Mouse (Mus musculus): ENCODE results near the gene Phf11a. TPM values are rescaled to one million over a fixed set of nuclear protein-coding genes. Genes with fewer than 3 reads are reported as not detected.
"Not testable (repeated sequence)": the region's sequence is repeated elsewhere in the genome, so short reads cannot be mapped to it uniquely, and the experiment has no call there.

Gene Phf11a
- not detected in 2 replicates for polyA plus RNA-seq (2016; fragmentation: Nextera tagmentation; extraction: Ambion mirVana)

- WGBS: 64% methylated on average over 1 of the region's 1 CpGs
- not testable (repeated sequence) for H3K4me2 ChIP-seq (replicated peaks); H3K36me3 ChIP-seq; H3K4me3 ChIP-seq; H3K27ac ChIP-seq (replicated peaks); H3K27me3 ChIP-seq; ATAC-seq (ENCODE audit: low FRiP score, low read depth); H3K9ac ChIP-seq (replicated peaks); H3K4me1 ChIP-seq; H3K9me3 ChIP-seq
Measured at GRCm38 (mm10) chr14:59297391-59297790, at the start of gene Phf11a. TSS of gene Phf11a (minus strand) at chr14:59297522.

DNA sequence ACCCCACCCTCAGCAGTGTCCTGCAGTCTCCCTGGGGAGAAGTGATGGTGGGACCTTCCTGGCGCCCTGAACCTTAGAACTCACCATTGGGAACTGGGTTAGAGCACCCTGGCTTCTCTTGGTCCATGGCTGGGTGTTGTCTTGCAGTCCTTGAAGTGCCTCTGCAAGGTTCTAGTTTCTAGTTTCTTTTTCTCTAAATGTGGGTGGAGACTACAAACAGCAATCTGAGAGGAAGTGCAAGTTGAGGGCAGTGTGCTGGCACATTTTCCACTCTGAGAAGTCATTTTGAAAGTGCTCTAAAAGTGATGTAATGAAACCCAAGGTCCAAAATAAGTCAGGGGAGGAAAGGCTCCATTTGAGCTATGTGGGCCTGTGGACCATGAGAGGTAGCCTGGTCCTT lies 43.9 kb upstream of the Phf11a start, which contains the start of gene Phf11b:
Phf11b (minus strand) TSS at position 163 of the 400 bp plus-strand sequence.
- H3K27me3 ChIP-seq; H3K36me3 ChIP-seq; ATAC-seq (ENCODE audit: low FRiP score, low read depth); H3K9me3 ChIP-seq; H3K4me2 ChIP-seq (replicated peaks); H3K4me1 ChIP-seq; H3K27ac ChIP-seq (replicated peaks); H3K4me3 ChIP-seq; H3K9ac ChIP-seq (replicated peaks): not testable (repeated sequence)
- WGBS: 68% methylated on average over 1 of the region's 1 CpGs

GRCm38 (mm10) chr14:59339541-59339940 lies 42.2 kb upstream of the Phf11a start:
- 83% methylated on average over 1 of the region's 1 CpGs for WGBS
- Histone ChIP-seq H3K9me3 (no peaks in the 10 kb centered on the region), H3K4me3 (no peak overlapping the region), H3K9ac (replicated peaks) (no peak overlapping the region), H3K36me3 (no peaks in the 10 kb centered on the region), H3K4me1 (no peaks in the 10 kb centered on the region), H3K27ac (replicated peaks) (no peak overlapping the region), H3K4me2 (replicated peaks) (no peak overlapping the region), H3K27me3 (no peaks in the 10 kb centered on the region)
- no peak for ATAC-seq (ENCODE audit: low FRiP score, low read depth)

- not testable (repeated sequence) for H3K4me3 ChIP-seq; H3K9me3 ChIP-seq; H3K4me1 ChIP-seq; H3K36me3 ChIP-seq; H3K9ac ChIP-seq (replicated peaks); H3K4me2 ChIP-seq (replicated peaks); ATAC-seq (ENCODE audit: low FRiP score, low read depth); H3K27ac ChIP-seq (replicated peaks); H3K27me3 ChIP-seq
- WGBS: 86% methylated on average over 3 of the region's 3 CpGs
Measured at GRCm38 (mm10) chr14:59336056-59336455, 38.7 kb upstream of the Phf11a start.

DNA sequence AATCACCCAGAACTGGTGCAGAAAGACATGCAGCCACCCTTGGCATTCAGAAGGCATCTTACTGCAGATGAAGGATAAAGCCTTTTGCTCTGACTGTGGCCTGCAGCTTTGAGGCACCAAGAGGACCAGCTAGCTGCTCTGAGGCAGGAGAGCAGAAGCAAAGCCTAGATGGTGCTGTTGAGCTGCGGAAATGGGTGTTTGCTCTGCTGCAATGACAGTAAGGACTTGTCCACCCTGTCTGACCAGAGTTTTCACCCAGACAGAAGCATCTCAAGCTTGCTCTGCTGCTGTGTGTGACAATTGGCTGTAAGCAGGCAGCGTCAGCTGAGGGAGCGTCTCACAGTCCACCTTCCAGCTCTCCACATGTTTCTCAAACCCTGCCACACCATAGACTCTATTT lies 33.2 kb upstream of the Phf11a start:
- not testable (repeated sequence) for H3K27ac ChIP-seq (replicated peaks)

DNA sequence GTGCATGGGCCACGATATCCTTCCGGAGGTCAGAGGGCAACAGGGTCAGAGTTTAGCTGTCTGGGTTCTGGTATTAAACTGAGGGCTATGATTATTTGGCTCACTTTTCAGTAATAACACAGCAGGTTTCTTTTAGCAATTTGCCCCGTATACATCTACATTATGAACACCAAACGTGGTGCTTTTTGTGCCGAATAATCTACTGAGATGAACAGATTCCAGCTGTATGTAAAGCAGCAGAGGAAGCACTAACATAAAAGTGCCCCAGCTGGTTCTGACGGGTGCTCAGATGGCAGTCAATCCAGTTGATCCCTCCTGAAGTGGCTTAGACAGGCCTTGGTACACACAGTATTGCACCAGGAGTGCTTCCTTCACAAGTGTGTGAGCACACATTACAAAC lies 22.6 kb upstream of the Phf11a start:
- H3K27ac ChIP-seq (replicated peaks); H3K36me3 ChIP-seq; H3K4me2 ChIP-seq (replicated peaks); H3K4me3 ChIP-seq; H3K9ac ChIP-seq (replicated peaks); H3K27me3 ChIP-seq; H3K4me1 ChIP-seq; ATAC-seq (ENCODE audit: low FRiP score, low read depth); H3K9me3 ChIP-seq: not testable (repeated sequence)
- 76% methylated on average over 6 of the region's 6 CpGs for WGBS

More for the DNA sequence above, 33.2 kb upstream of the Phf11a start:
- not testable (repeated sequence) for H3K36me3 ChIP-seq; H3K9me3 ChIP-seq; H3K9ac ChIP-seq (replicated peaks); H3K4me1 ChIP-seq; ATAC-seq (ENCODE audit: low FRiP score, low read depth); H3K27me3 ChIP-seq; H3K4me2 ChIP-seq (replicated peaks); H3K4me3 ChIP-seq
- 64% methylated on average over 3 of the region's 3 CpGs for WGBS

GRCm38 (mm10) chr14:59319036-59319435 lies 21.7 kb upstream of the Phf11a start:
- WGBS: 94% methylated on average over 3 of the region's 3 CpGs
- not testable (repeated sequence) for H3K9ac ChIP-seq (replicated peaks); H3K4me1 ChIP-seq; H3K27me3 ChIP-seq; H3K27ac ChIP-seq (replicated peaks); ATAC-seq (ENCODE audit: low FRiP score, low read depth); H3K9me3 ChIP-seq; H3K36me3 ChIP-seq; H3K4me3 ChIP-seq; H3K4me2 ChIP-seq (replicated peaks)

DNA sequence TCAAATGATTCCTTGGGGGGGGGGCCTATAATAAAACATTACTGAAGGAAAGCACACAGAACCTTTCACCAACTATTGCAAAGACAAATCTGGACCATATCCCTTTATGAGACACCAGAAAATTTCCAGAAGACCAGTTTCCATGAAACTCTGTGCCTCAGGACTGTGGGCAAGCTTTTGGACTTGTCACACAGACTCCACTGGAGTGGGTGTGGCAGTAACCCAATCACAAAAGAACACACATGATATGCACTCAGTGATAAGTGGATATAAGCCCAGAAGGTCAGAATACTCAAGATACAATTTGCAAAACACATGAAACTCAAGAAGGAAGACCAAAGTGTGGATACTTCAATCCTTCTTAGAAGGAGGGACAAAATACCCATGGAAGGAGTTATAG lies 5.6 kb downstream of the Phf11a start:
- H3K4me1 ChIP-seq; H3K9me3 ChIP-seq; H3K4me2 ChIP-seq (replicated peaks); H3K9ac ChIP-seq (replicated peaks); ATAC-seq (ENCODE audit: low FRiP score, low read depth); H3K27me3 ChIP-seq; H3K4me3 ChIP-seq; H3K36me3 ChIP-seq; H3K27ac ChIP-seq (replicated peaks): not testable (repeated sequence)

DNA sequence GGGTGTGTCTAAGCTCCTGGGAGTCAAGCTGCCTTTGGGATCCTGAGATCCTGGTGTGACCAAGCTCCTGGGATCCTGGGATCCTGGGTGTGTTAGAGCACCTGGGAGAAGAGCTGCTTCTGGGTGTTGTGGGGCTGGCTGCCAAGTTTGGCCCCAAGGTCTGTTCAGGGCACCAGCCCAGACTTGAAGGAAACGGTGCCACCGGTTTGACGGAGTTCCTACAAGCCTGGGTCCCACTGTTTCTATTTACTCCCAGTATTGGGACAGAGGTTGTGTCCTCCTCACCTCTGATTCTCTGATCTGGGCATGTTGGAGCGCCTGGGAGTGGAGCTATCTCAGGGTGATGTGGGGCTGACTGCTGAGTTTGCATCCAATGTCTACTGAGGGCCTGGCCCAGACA lies 22.4 kb downstream of the Phf11a start:
- not testable (repeated sequence) for H3K4me2 ChIP-seq (replicated peaks); H3K9me3 ChIP-seq; H3K27me3 ChIP-seq; H3K4me3 ChIP-seq; H3K9ac ChIP-seq (replicated peaks); H3K36me3 ChIP-seq; ATAC-seq (ENCODE audit: low FRiP score, low read depth); H3K4me1 ChIP-seq; H3K27ac ChIP-seq (replicated peaks)
- WGBS: 92% methylated on average over 4 of the region's 4 CpGs

DNA sequence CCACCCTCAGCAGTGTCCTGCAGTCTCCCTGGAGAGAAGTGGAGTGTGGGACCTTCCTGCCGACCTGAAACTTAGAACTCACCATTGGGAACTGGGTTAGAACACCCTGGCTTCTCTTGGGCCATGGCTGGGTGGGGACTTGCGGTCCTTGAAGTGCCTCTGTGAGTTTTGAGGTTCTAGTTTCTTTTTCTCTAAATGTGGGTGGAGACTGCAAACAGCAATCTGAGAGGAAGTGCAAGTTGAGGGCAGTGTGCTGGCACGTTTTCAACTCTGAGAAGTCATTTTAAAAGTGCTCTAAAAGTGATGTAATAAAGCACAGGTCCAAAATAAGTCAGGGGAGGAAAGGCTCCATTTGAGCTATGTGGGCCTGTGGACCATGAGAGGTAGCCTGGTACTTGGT lies 37.3 kb downstream of the Phf11a start, which contains the start of gene Gm6904:
Gm6904 (minus strand) TSS at position 161 of the 400 bp plus-strand sequence.
- Histone ChIP-seq H3K27me3 (no peaks in the 10 kb centered on the region), H3K4me1 (no peaks in the 10 kb centered on the region), H3K4me3 (no peak within 1 kb of the TSS), H3K27ac (replicated peaks) (no peak within 1 kb of the TSS), H3K9ac (replicated peaks) (no peak within 1 kb of the TSS), H3K9me3 (no peaks in the 10 kb centered on the region), H3K36me3 (no peaks in the 10 kb centered on the region), H3K4me2 (replicated peaks) (no peak within 1 kb of the TSS)
- no peak for ATAC-seq (ENCODE audit: low FRiP score, low read depth)
- 80% methylated on average over 3 of the region's 3 CpGs for WGBS

- not testable (repeated sequence) for H3K9me3 ChIP-seq; H3K27ac ChIP-seq (replicated peaks); H3K36me3 ChIP-seq; H3K4me1 ChIP-seq; H3K27me3 ChIP-seq; H3K9ac ChIP-seq (replicated peaks); H3K4me3 ChIP-seq; ATAC-seq (ENCODE audit: low FRiP score, low read depth); H3K4me2 ChIP-seq (replicated peaks)
- WGBS: 100% methylated on average over 1 of the region's 1 CpGs
Measured at GRCm38 (mm10) chr14:59255861-59256260, 41.5 kb downstream of the Phf11a start.

GRCm38 (mm10) chr14:59250350-59250749 lies 47.0 kb downstream of the Phf11a start:
- not testable (repeated sequence) for H3K36me3 ChIP-seq; H3K9ac ChIP-seq (replicated peaks); H3K9me3 ChIP-seq; H3K4me3 ChIP-seq; H3K4me2 ChIP-seq (replicated peaks); H3K27me3 ChIP-seq; H3K27ac ChIP-seq (replicated peaks); ATAC-seq (ENCODE audit: low FRiP score, low read depth); H3K4me1 ChIP-seq
- 68% methylated on average over 5 of the region's 5 CpGs for WGBS

DNA sequence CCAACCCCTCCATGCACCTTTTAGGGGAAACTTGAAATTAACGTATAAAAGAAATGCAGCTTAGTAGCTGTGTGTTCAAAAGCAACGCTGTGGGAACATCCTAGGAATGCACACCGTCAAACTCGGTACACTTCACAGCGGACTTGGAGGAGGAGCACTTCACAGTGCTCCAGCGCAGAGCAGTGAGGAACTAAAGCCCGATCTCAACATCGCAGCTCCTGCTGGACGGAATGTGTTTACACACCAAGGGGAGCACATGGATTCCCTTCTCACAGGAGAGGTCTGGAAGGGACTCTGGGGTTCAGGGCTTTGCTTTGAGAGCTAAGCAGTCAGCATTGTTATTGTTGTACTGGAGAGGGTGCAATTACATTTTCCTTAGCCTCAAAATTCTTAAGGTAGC lies 63.7 kb downstream of the Phf11a start:
- no peak overlapping the region for H3K4me2 ChIP-seq (replicated peaks)
- peaks cover 96% of the 10 kb centered on the region for H3K36me3 ChIP-seq
- 0 out of 2 replicates have a peak, but pooled peaks cover 2% of the 10 kb centered on the region for H3K9me3 ChIP-seq
- no peaks in the 10 kb centered on the region for H3K27me3 ChIP-seq
- H3K4me3 ChIP-seq: no peak overlapping the region
- H3K9ac ChIP-seq (replicated peaks): no peak overlapping the region
- H3K27ac ChIP-seq (replicated peaks): no peak overlapping the region
- WGBS: 94% methylated on average over 9 of the region's 9 CpGs
- H3K4me1 ChIP-seq: no peaks in the 10 kb centered on the region
- ATAC-seq (ENCODE audit: low FRiP score, low read depth): no peak

All from midbrain, embryonic 12.5 days (tissue).